Mouse (Mus musculus) erythroblast, embryonic 14.5 days (primary cell): ENCODE data around the gene Slc15a5.

Source experiments
- GATA1 ChIP-seq: IDR thresholded peaks from 2 replicates; pipeline ENCODE4 v1.6.1; 2012; ENCODE audit warnings: low read length, inconsistent platforms, mixed read lengths
- TAL1 ChIP-seq: IDR thresholded peaks from 3 replicates; pipeline ENCODE4 v1.6.1; 2012; ENCODE audit warnings: low read length, inconsistent platforms, mixed read lengths

- TF ChIP-seq GATA1 (no peak), TAL1 (no peak)
Observed at GRCm38 (mm10) chr6:137960023-137960778, 119.5 kb downstream of the Slc15a5 start.
